In genomic region chr6:17105714-17106113, GRCm38 (mm10) we compare ENCODE assay signal across 7 mouse cellular contexts. TPM values are rescaled to one million over a fixed set of nuclear protein-coding genes. Genes with fewer than 3 reads are reported as not detected.
DNase-seq lines count a peak whose midpoint lies in the region; ATAC-seq and TF ChIP-seq lines count a peak whose summit lies in the region.

No protein-coding gene starts in this region.

- peak; percentile 82 for TF ChIP-seq CTCF in hindbrain, postnatal 0 days (IDR thresholded peaks at IDR 0.05; ENCODE audit: low read depth)

- H3K9me3 ChIP-seq in hindbrain, postnatal 0 days (ENCODE audit: low read length): no peaks in the 10 kb centered on the region
- H3K9me3 ChIP-seq in limb, embryonic 11.5 days (ENCODE audit: control insufficient read depth, low read length): no peaks in the 10 kb centered on the region

- peak; percentile 60 for DNase-seq in testis, postnatal 10 days (ENCODE audit: low spot score)
- no peak for DNase-seq in testis, postnatal 14 days (ENCODE audit: low spot score)
- DNase-seq in adipocyte (ENCODE audit: low spot score): peak; percentile 90
- peak; percentile 82 for DNase-seq in hindbrain, postnatal 0 days (ENCODE audit: low spot score)
- DNase-seq in limb, embryonic 11.5 days (ENCODE audit: low spot score): peak; percentile 44
- DNase-seq in right cerebral cortex, adult 18-20 months: peak; percentile 51

- peak; percentile 83 for ATAC-seq in common myeloid progenitor, adult 5-6 weeks (replicated peaks; ENCODE audit: low read depth, poor library complexity, severe bottlenecking)
- ATAC-seq in hindbrain, postnatal 0 days: no peak
- ATAC-seq in limb, embryonic 11.5 days (ENCODE audit: insufficient number of reproducible peaks, low FRiP score, low TSS enrichment, low read depth): no peak

- H3K4me2 ChIP-seq in hindbrain, postnatal 0 days (ENCODE audit: low read depth, low read length): no peak overlapping the region
- no peak overlapping the region for H3K4me2 ChIP-seq in limb, embryonic 11.5 days (ENCODE audit: low read depth, severe bottlenecking)

- H3K4me3 ChIP-seq in hindbrain, postnatal 0 days (ENCODE audit: low read length): no peak overlapping the region
- no peak overlapping the region for H3K4me3 ChIP-seq in limb, embryonic 11.5 days (ENCODE audit: low read depth, low read length)

- no peaks in the 10 kb centered on the region for H3K4me1 ChIP-seq in hindbrain, postnatal 0 days (ENCODE audit: insufficient read depth, low read length)
- no peaks in the 10 kb centered on the region for H3K4me1 ChIP-seq in limb, embryonic 11.5 days (ENCODE audit: control insufficient read depth, insufficient read depth, low read length)

- no peak overlapping the region for H3K27ac ChIP-seq in hindbrain, postnatal 0 days
- no peak overlapping the region for H3K27ac ChIP-seq in limb, embryonic 11.5 days (replicated peaks; ENCODE audit: low read depth, low read length)

- H3K36me3 ChIP-seq in hindbrain, postnatal 0 days (ENCODE audit: insufficient read depth, low read length): 0 out of 2 replicates have a peak, but pooled peaks cover 4% of the 10 kb centered on the region
- H3K36me3 ChIP-seq in limb, embryonic 11.5 days (ENCODE audit: control insufficient read depth, insufficient read depth, low read length): no peaks in the 10 kb centered on the region

- H3K9ac ChIP-seq in hindbrain, postnatal 0 days (replicated peaks; ENCODE audit: low read length): no peak overlapping the region
- H3K9ac ChIP-seq in limb, embryonic 11.5 days (ENCODE audit: low read length): no peak overlapping the region

- H3K27me3 ChIP-seq in hindbrain, postnatal 0 days (ENCODE audit: insufficient read depth, low read length): no peaks in the 10 kb centered on the region
- no peaks in the 10 kb centered on the region for H3K27me3 ChIP-seq in limb, embryonic 11.5 days (ENCODE audit: control insufficient read depth, insufficient read depth, low read length)

RNA-seq across cellular contexts. Expression of gene Tes, which starts 40.8 kb away (rescaled TPM):
- 55.5 and 59.1 TPM in 2 replicates for total RNA-seq in common myeloid progenitor, adult 5-6 weeks (2017)
- total RNA-seq in hindbrain, postnatal 0 days (2014; rRNA removed): 31.3 and 42.4 TPM in 2 replicates
- polyA plus RNA-seq in hindbrain, postnatal 0 days (2015; fragmentation: Nextera tagmentation; extraction: Ambion mirVana): 23.5 and 26.0 TPM in 2 replicates
- polyA plus RNA-seq in limb, embryonic 11.5 days (2014; fragmentation: Nextera tagmentation; extraction: Ambion mirVana): 126 and 128 TPM in 2 replicates
